Mouse (Mus musculus): ENCODE measurements around the gene Rbm47. TPM values are rescaled to one million over a fixed set of nuclear protein-coding genes. Genes with fewer than 3 reads are reported as not detected.

Rbm47 gene
- polyA plus RNA-seq, 1 experiment from 2014 or later = 70.7 TPM

DNA sequence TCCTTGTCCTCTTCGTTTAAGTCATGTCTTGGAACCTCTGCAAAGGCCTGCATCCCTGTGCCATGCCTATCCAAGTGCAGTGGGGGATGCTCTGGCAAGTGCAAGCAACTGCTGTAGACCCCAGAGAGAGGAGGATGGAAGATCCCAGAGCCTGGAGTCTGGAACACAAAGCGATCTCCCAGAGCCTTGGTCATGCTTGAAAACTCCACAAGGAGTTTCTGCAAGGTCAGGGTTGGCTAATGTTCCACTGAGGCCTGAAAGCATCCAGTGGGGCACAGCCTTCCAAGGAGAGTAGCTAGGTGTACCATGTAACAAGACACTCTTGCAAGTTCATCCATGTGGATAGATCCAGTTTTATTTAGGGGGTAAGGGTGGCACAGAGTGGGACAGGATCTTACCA lies 158.5 kb downstream of the Rbm47 start:
- H3K4me1 ChIP-seq (replicated peaks; ENCODE audit: control insufficient read depth, insufficient read depth) = no peaks in the 10 kb centered on the region
- H3K27me3 ChIP-seq (ENCODE audit: control insufficient read depth, insufficient read depth, low read length) = no peaks in the 10 kb centered on the region
- ATAC-seq (ENCODE audit: low FRiP score, low TSS enrichment) = peak; percentile 27; the same call in 1 of the 2 replicates
- no peak overlapping the region for H3K4me3 ChIP-seq (ENCODE audit: low read depth, low read length)
- TF ChIP-seq EP300 (optimal IDR thresholded peaks at IDR 0.05) (no peak), CTCF (IDR thresholded peaks at IDR 0.05; ENCODE audit: low read depth) (no peak)
- H3K9ac ChIP-seq (ENCODE audit: low read length) = no peak overlapping the region
- H3K36me3 ChIP-seq (ENCODE audit: control insufficient read depth, insufficient read depth, low read length) = no peaks in the 10 kb centered on the region
- 84% methylated on average over 2 of the region's 2 CpGs for WGBS
- H3K9me3 ChIP-seq (ENCODE audit: control insufficient read depth, low read length) = no peaks in the 10 kb centered on the region
- DNase-seq (ENCODE audit: low spot score) = no peak
- no peak overlapping the region for H3K4me2 ChIP-seq (replicated peaks; ENCODE audit: low read depth)
- H3K27ac ChIP-seq (replicated peaks) = peak overlapping the region; percentile 53

DNA sequence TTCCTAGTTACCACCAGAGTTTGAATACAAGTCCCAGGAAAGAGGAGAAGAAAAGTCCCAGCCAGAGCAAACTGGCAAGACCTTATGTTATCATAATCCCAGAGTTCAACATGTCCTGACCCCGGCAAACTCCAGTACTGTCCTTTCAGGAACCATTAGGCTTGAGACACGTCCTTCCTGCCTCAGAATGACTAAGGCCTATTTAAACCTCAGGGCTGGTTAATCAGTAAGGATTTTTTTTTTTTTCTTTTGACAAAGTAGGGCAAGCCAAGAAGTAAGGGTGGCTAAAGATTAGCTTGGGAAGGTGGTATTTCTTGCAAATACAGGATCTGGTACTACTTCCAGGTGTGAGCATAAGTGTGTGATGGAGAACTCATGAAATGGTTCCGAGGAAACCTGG lies 158.9 kb downstream of the Rbm47 start:
- H3K36me3 ChIP-seq (ENCODE audit: control insufficient read depth, insufficient read depth, low read length) = no peaks in the 10 kb centered on the region
- no peak overlapping the region for H3K4me2 ChIP-seq (replicated peaks; ENCODE audit: low read depth)
- no peak for DNase-seq (ENCODE audit: low spot score)
- 60% methylated on average over 3 of the region's 3 CpGs for WGBS
- H3K9ac ChIP-seq (ENCODE audit: low read length) = no peak overlapping the region
- peak; percentile 78 for ATAC-seq (ENCODE audit: low FRiP score, low TSS enrichment)
- H3K9me3 ChIP-seq (ENCODE audit: control insufficient read depth, low read length) = no peaks in the 10 kb centered on the region
- H3K27ac ChIP-seq (replicated peaks) = 0 out of 2 replicates have a peak overlapping the region, but pooled peaks have one; percentile 20
- no peaks in the 10 kb centered on the region for H3K27me3 ChIP-seq (ENCODE audit: control insufficient read depth, insufficient read depth, low read length)
- no peaks in the 10 kb centered on the region for H3K4me1 ChIP-seq (replicated peaks; ENCODE audit: control insufficient read depth, insufficient read depth)
- TF ChIP-seq EP300 (optimal IDR thresholded peaks at IDR 0.05) (no peak), CTCF (IDR thresholded peaks at IDR 0.05; ENCODE audit: low read depth) (no peak)
- H3K4me3 ChIP-seq (ENCODE audit: low read depth, low read length) = no peak overlapping the region

GRCm38 (mm10) chr5:66008245-66008967 lies 164.5 kb downstream of the Rbm47 start:
- H3K4me3 ChIP-seq (ENCODE audit: low read depth, low read length) = no peak overlapping the region
- peak overlapping the region; percentile 35; the same call in 1 of the 2 replicates for H3K27ac ChIP-seq (replicated peaks)
- 70% methylated on average over 15 of the region's 15 CpGs for WGBS
- H3K9me3 ChIP-seq (ENCODE audit: control insufficient read depth, low read length) = no peaks in the 10 kb centered on the region
- no peaks in the 10 kb centered on the region for H3K36me3 ChIP-seq (ENCODE audit: control insufficient read depth, insufficient read depth, low read length)
- H3K27me3 ChIP-seq (ENCODE audit: control insufficient read depth, insufficient read depth, low read length) = no peaks in the 10 kb centered on the region
- TF ChIP-seq EP300 (optimal IDR thresholded peaks at IDR 0.05) = no peak
- no peak for TF ChIP-seq CTCF (IDR thresholded peaks at IDR 0.05; ENCODE audit: low read depth)
- H3K9ac ChIP-seq (ENCODE audit: low read length) = no peak overlapping the region
- no peak for ATAC-seq (ENCODE audit: low FRiP score, low TSS enrichment)
- no peak overlapping the region for H3K4me2 ChIP-seq (replicated peaks; ENCODE audit: low read depth)
- DNase-seq (ENCODE audit: low spot score) = no peak
- H3K4me1 ChIP-seq (replicated peaks; ENCODE audit: control insufficient read depth, insufficient read depth) = no peaks in the 10 kb centered on the region

- Histone ChIP-seq H3K9ac (ENCODE audit: low read length) (peak overlapping the region; percentile 45; the same call in 1 of the 2 replicates), H3K4me2 (replicated peaks; ENCODE audit: low read depth) (peak overlapping the region; percentile 6; the same call in 1 of the 2 replicates)
These were observed 167.8 kb downstream of the Rbm47 start for GRCm38 (mm10) chr5:66005041-66005678.

DNA sequence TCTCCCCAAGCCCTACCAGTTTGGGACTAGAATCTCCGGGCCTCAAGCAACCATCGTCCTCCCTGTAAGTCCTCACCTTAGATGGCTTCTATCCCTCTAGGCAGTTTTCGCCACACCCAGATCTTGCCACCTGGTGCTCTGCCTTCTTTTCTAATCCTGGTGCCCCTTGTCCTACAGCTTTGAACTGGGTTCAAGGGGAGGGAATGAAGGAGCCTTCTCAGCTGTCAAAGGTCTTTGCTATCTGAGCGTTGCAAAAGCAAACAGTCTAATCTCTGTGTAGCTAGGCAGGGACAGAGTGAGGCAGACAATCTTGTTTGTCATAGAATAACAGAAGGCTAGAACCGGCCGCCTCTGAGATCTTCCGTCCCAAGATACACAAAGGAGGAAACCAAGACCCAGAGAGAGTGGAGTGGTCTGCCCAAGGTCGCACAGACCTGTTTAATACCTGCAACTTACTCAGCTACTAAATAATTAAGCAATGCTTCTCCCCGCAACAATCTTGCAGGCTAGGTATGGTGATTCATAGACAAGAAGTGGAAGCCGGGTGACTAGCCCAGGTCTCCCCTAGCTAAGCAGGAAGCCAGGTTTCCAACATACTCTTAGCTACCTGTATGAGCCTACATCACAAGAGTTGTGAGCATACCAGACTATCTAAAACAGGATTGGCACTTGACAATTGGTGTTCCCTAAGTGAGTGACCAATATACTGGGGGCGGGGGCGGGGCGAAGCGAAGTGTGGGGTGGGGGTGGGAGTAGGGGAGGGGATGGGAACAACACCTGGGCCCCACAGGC lies 168.6 kb downstream of the Rbm47 start, which contains the start of gene 9130230L23Rik:
TSS of gene 9130230L23Rik (minus strand) at position 152 of the 792 bp plus-strand sequence.
- no peaks in the 10 kb centered on the region for H3K9me3 ChIP-seq (ENCODE audit: control insufficient read depth, low read length)
- no peaks in the 10 kb centered on the region for H3K4me1 ChIP-seq (replicated peaks; ENCODE audit: control insufficient read depth, insufficient read depth)
- peak within 1 kb of the TSS; percentile 45; the same call in 1 of the 2 replicates for H3K9ac ChIP-seq (ENCODE audit: low read length)
- H3K4me3 ChIP-seq (ENCODE audit: low read depth, low read length) = no peak within 1 kb of the TSS
- DNase-seq (ENCODE audit: low spot score) (peak; percentile 85), ATAC-seq (ENCODE audit: low FRiP score, low TSS enrichment) (peak; percentile 90)
- H3K36me3 ChIP-seq (ENCODE audit: control insufficient read depth, insufficient read depth, low read length) = no peaks in the 10 kb centered on the region
- H3K27me3 ChIP-seq (ENCODE audit: control insufficient read depth, insufficient read depth, low read length) = no peaks in the 10 kb centered on the region
- H3K4me2 ChIP-seq (replicated peaks; ENCODE audit: low read depth) = peak within 1 kb of the TSS; percentile 20
- peak within 1 kb of the TSS; percentile 91 for H3K27ac ChIP-seq (replicated peaks)
- TF ChIP-seq EP300 (optimal IDR thresholded peaks at IDR 0.05) (peak; percentile 79), CTCF (IDR thresholded peaks at IDR 0.05; ENCODE audit: low read depth) (0 out of 2 replicates have a peak, but pooled peaks have one; percentile 1)
- WGBS = 35% methylated on average over 14 of the region's 14 CpGs

More at GRCm38 (mm10) chr5:66005041-66005678, 167.8 kb downstream of the Rbm47 start:
- peak; percentile 81 for DNase-seq (ENCODE audit: low spot score)
- ATAC-seq (ENCODE audit: low FRiP score, low TSS enrichment) = peak; percentile 76
- 41% methylated on average over 16 of the region's 16 CpGs for WGBS
- Histone ChIP-seq H3K27me3 (ENCODE audit: control insufficient read depth, insufficient read depth, low read length) (no peaks in the 10 kb centered on the region), H3K36me3 (ENCODE audit: control insufficient read depth, insufficient read depth, low read length) (no peaks in the 10 kb centered on the region), H3K4me1 (replicated peaks; ENCODE audit: control insufficient read depth, insufficient read depth) (no peaks in the 10 kb centered on the region), H3K27ac (replicated peaks) (peak overlapping the region; percentile 91), H3K4me3 (ENCODE audit: low read depth, low read length) (no peak overlapping the region), H3K9me3 (ENCODE audit: control insufficient read depth, low read length) (no peaks in the 10 kb centered on the region)
- TF ChIP-seq EP300 (optimal IDR thresholded peaks at IDR 0.05) (no peak), CTCF (IDR thresholded peaks at IDR 0.05; ENCODE audit: low read depth) (no peak)

Data from stomach, postnatal 0 days (tissue).